15 mouse cellular contexts compared by ENCODE assay signal in the genomic region with DNA sequence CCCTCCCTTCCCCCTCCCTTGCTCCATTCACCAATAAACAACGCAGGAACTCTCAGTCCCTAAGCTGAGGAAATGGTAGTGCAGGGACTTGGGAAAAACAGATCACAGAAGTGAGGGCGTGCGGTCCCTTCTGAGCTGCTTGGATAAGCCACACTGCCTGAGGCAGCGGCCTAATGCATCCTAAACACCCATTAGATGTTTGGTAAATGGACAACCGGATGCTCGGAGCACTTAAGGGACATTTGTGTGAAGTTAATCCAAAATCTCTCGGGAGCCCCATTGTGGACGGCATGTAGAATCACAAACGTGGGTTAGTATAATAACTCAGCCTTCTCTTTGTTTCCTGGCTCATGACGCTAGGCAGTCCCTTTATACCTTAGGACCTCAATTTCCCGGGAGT. TPM values are rescaled to one million over a fixed set of nuclear protein-coding genes. Genes with fewer than 3 reads are reported as not detected.
DNase-seq lines count a peak whose midpoint lies in the region; ATAC-seq and TF ChIP-seq lines count a peak whose summit lies in the region.
"Had no signal": no experiment of that assay in that cellular context is flagged by ENCODE, and none has a peak within 500 bp of the region (broad histone marks: within the 10 kb centered on the region; RNA-seq: fewer than 3 reads in every experiment).

No protein-coding gene starts in this region.

- peak overlapping the region; percentile 30 for H3K27ac ChIP-seq in hindbrain, embryonic 10.5 days
- H3K27ac ChIP-seq in hindbrain, embryonic 14.5 days, result no peak overlapping the region
- peak overlapping the region; percentile 38; the same call in 1 of the 2 replicates for H3K27ac ChIP-seq in lung, embryonic 14.5 days (ENCODE audit: low read depth)
- H3K27ac ChIP-seq in embryonic facial prominence, embryonic 11.5 days (replicated peaks; ENCODE audit: low read depth, low read length), result no peak overlapping the region
- H3K27ac ChIP-seq: neural tube, embryonic 12.5 days had no signal

- H3K36me3 ChIP-seq in hindbrain, embryonic 10.5 days, result no peaks in the 10 kb centered on the region
- no peaks in the 10 kb centered on the region for H3K36me3 ChIP-seq in hindbrain, embryonic 14.5 days (replicated peaks; ENCODE audit: control insufficient read depth, insufficient read depth)
- no peaks in the 10 kb centered on the region for H3K36me3 ChIP-seq in lung, embryonic 14.5 days (ENCODE audit: insufficient read depth)
- H3K36me3 ChIP-seq in embryonic facial prominence, embryonic 11.5 days (replicated peaks; ENCODE audit: control insufficient read depth, insufficient read depth, low read depth, low read length), result no peaks in the 10 kb centered on the region
- H3K36me3 ChIP-seq: G1E; neural tube, embryonic 12.5 days had no signal

- H3K27me3 ChIP-seq in hindbrain, embryonic 10.5 days (ENCODE audit: insufficient read depth, poor library complexity, severe bottlenecking), result peaks cover 3% of the 10 kb centered on the region; the same call in 1 of the 2 replicates
- no peaks in the 10 kb centered on the region for H3K27me3 ChIP-seq in hindbrain, embryonic 14.5 days (ENCODE audit: control insufficient read depth, insufficient read depth, low read length)
- H3K27me3 ChIP-seq in lung, embryonic 14.5 days (ENCODE audit: insufficient read depth, low read length), result no peaks in the 10 kb centered on the region
- no peaks in the 10 kb centered on the region for H3K27me3 ChIP-seq in embryonic facial prominence, embryonic 11.5 days (ENCODE audit: control insufficient read depth, insufficient read depth, low read length)
- H3K27me3 ChIP-seq: neural tube, embryonic 12.5 days had no signal

- ATAC-seq in hindbrain, embryonic 14.5 days (ENCODE audit: low FRiP score), result no peak
- 0 out of 2 replicates have a peak, but pooled peaks have one; percentile 26 for ATAC-seq in lung, embryonic 14.5 days (ENCODE audit: insufficient read depth)
- no peak for ATAC-seq in embryonic facial prominence, embryonic 11.5 days (replicated peaks; ENCODE audit: insufficient number of reproducible peaks, low FRiP score, low TSS enrichment, low read depth)

- peaks cover 44% of the 10 kb centered on the region for H3K4me1 ChIP-seq in hindbrain, embryonic 10.5 days (replicated peaks)
- H3K4me1 ChIP-seq in hindbrain, embryonic 14.5 days (replicated peaks; ENCODE audit: control insufficient read depth, insufficient read depth, low read length), result 0 out of 2 replicates have a peak, but pooled peaks cover 7% of the 10 kb centered on the region
- peaks cover 5% of the 10 kb centered on the region for H3K4me1 ChIP-seq in lung, embryonic 14.5 days (ENCODE audit: insufficient read depth)
- H3K4me1 ChIP-seq in lung, adult 2 months (ENCODE audit: control insufficient read depth, insufficient read depth, low read length), result peaks cover 6% of the 10 kb centered on the region
- H3K4me1 ChIP-seq in embryonic facial prominence, embryonic 11.5 days (ENCODE audit: control insufficient read depth, insufficient read depth, low read length), result no peaks in the 10 kb centered on the region; the same call in 1 of the 2 replicates

- 66% methylated on average over 11 of the region's 11 CpGs for WGBS in hindbrain, embryonic 10.5 days
- 44% methylated on average over 11 of the region's 11 CpGs for WGBS in hindbrain, embryonic 14.5 days
- WGBS in lung, embryonic 14.5 days, result 50% methylated on average over 11 of the region's 11 CpGs
- 40% methylated on average over 11 of the region's 11 CpGs for WGBS in lung, adult 2 months
- WGBS in embryonic facial prominence, embryonic 11.5 days, result 39% methylated on average over 11 of the region's 11 CpGs

- TF ChIP-seq POLR2A in lung, adult 2 months (IDR thresholded peaks at IDR 0.05; ENCODE audit: borderline replicate concordance, extremely low read depth, low read depth, low read length), result no peak

- no peak for DNase-seq in hindbrain, embryonic 10.5 days (ENCODE audit: low spot score)
- DNase-seq in hindbrain, embryonic 14.5 days (ENCODE audit: low spot score), result no peak
- DNase-seq in lung, embryonic 14.5 days, result peak; percentile 66
- no peak for DNase-seq in lung, adult 2 months
- peak; percentile 46 for DNase-seq in embryonic facial prominence, embryonic 11.5 days (ENCODE audit: low spot score)
- peak; percentile 39 to 62 for DNase-seq in lung, postnatal 4 days
- DNase-seq in adrenal gland, adult 8-10 months, result no peak
- no peak for DNase-seq in Muller cell, postnatal 12 days (ENCODE audit: inconsistent ontology term)
- DNase-seq: B cell, adult 2 months; cerebellum, adult 18-20 months; heart, postnatal 36 days; kidney, postnatal 25 days; liver had no signal

- no peak overlapping the region for H3K9ac ChIP-seq in hindbrain, embryonic 14.5 days
- H3K9ac ChIP-seq in lung, embryonic 14.5 days, result no peak overlapping the region
- H3K9ac ChIP-seq in embryonic facial prominence, embryonic 11.5 days (replicated peaks; ENCODE audit: low read length), result no peak overlapping the region
- H3K9ac ChIP-seq: neural tube, embryonic 12.5 days had no signal

- 0 out of 2 replicates have a peak, but pooled peaks have one; percentile 2 for TF ChIP-seq CTCF in lung, embryonic 14.5 days (IDR thresholded peaks at IDR 0.05; ENCODE audit: low read depth)
- TF ChIP-seq CTCF in lung, adult 2 months (IDR thresholded peaks at IDR 0.05; ENCODE audit: insufficient read depth, low read length), result no peak

- no peak overlapping the region for H3K4me3 ChIP-seq in hindbrain, embryonic 10.5 days
- no peak overlapping the region for H3K4me3 ChIP-seq in hindbrain, embryonic 14.5 days (replicated peaks; ENCODE audit: low read length)
- H3K4me3 ChIP-seq in lung, embryonic 14.5 days (ENCODE audit: low read depth, low read length), result no peak overlapping the region
- H3K4me3 ChIP-seq in lung, adult 2 months (replicated peaks; ENCODE audit: extremely low read depth, low read depth, low read length), result no peak overlapping the region
- no peak overlapping the region for H3K4me3 ChIP-seq in embryonic facial prominence, embryonic 11.5 days (ENCODE audit: low read depth, low read length)
- H3K4me3 ChIP-seq: neural tube, embryonic 12.5 days had no signal

- no peak overlapping the region for H3K4me2 ChIP-seq in hindbrain, embryonic 14.5 days (replicated peaks)
- H3K4me2 ChIP-seq in lung, embryonic 14.5 days, result no peak overlapping the region
- no peak overlapping the region for H3K4me2 ChIP-seq in embryonic facial prominence, embryonic 11.5 days (ENCODE audit: low read depth, low read length)
- H3K4me2 ChIP-seq: neural tube, embryonic 12.5 days had no signal

- no peaks in the 10 kb centered on the region for H3K9me3 ChIP-seq in hindbrain, embryonic 10.5 days
- no peaks in the 10 kb centered on the region for H3K9me3 ChIP-seq in hindbrain, embryonic 14.5 days (ENCODE audit: control insufficient read depth, low read length)
- H3K9me3 ChIP-seq in lung, embryonic 14.5 days (ENCODE audit: low read depth, low read length), result no peaks in the 10 kb centered on the region
- no peaks in the 10 kb centered on the region for H3K9me3 ChIP-seq in embryonic facial prominence, embryonic 11.5 days (replicated peaks; ENCODE audit: control insufficient read depth, low read length)
- H3K9me3 ChIP-seq: neural tube, embryonic 12.5 days had no signal

RNA-seq across cellular contexts. Expression of a gene that starts 15.1 kb away (rescaled TPM):
- 22.0 and 25.9 TPM in 2 replicates for polyA plus RNA-seq in hindbrain, embryonic 10.5 days (2016; fragmentation: Nextera tagmentation; extraction: Ambion mirVana)
- polyA plus RNA-seq in hindbrain, embryonic 14.5 days (2014; fragmentation: Nextera tagmentation; extraction: Ambion mirVana), result 16.3 and 17.1 TPM in 2 replicates
- polyA plus RNA-seq in lung, embryonic 14.5 days (2014; fragmentation: Nextera tagmentation; extraction: Ambion mirVana), result 17.1 and 18.3 TPM in 2 replicates
- 14.1 and 14.7 TPM in 2 replicates for polyA plus RNA-seq in lung, adult 2 months (2012; rRNA removed)
- 8.7 and 10.5 TPM in 2 replicates for polyA plus RNA-seq in embryonic facial prominence, embryonic 11.5 days (2014; fragmentation: Nextera tagmentation; extraction: Ambion mirVana)
- total RNA-seq in adrenal gland, adult 8-10 months (2022), result 10 to 100 TPM; 43.2 to 63.6 (median 51.2) TPM
- polyA plus RNA-seq: G1E had no signal

Comparison
In these comparisons a context has a peak if more than half of its experiments do, and no peak if none do; other contexts are left out.
1. DNase-seq: peak in lung, embryonic 14.5 days (single experiment), embryonic facial prominence, embryonic 11.5 days (single experiment) and lung, postnatal 4 days (2 of 2); none in hindbrain, embryonic 10.5 days (single experiment), hindbrain, embryonic 14.5 days (single experiment), lung, adult 2 months (single experiment), adrenal gland, adult 8-10 months (single experiment) and Muller cell, postnatal 12 days (single experiment).
2. H3K27ac ChIP-seq: peak in hindbrain, embryonic 10.5 days (single experiment) and lung, embryonic 14.5 days (single experiment); none in hindbrain, embryonic 14.5 days (single experiment) and embryonic facial prominence, embryonic 11.5 days (single experiment).